Mouse (Mus musculus) megakaryocyte, embryonic 14.5 days (primary cell): Measurements from ENCODE around the gene Prdm9.

Experiments used
- FLI1 ChIP-seq: IDR thresholded peaks from 2 replicates; pipeline ENCODE4 v1.6.1; 2012; ENCODE audit warnings: low read length, inconsistent platforms, mixed read lengths
- GATA1 ChIP-seq: IDR thresholded peaks from 3 replicates; pipeline ENCODE4 v1.6.1; 2012; ENCODE audit warnings: mixed read lengths, low read length, inconsistent platforms, borderline replicate concordance

DNA sequence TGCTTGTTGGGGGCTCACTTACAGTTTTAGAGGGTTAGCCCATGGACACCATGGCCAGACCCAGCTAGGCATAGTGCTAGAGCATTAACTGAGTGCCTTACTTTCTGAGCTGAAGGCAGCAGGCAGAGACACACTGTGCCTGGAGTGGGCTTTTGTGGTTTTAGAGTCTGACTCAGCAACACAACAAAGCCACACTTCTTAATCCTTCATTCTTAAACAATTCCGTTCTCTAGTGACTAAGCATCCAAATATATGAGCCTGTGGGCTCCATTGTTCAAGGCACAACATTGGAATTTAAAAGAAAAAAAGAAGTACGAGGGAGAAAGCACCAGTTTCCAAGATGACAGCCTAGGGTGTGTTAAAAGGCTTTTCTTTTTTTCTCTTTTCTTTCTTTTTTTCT, 53.5 kb downstream of the Prdm9 start:
- no peak for TF ChIP-seq FLI1
- no peak for TF ChIP-seq GATA1
